In genomic region chr4:107422176-107422575, GRCm38 (mm10) we compare ENCODE assay signal across 9 mouse cellular contexts. TPM values are rescaled to one million over a fixed set of nuclear protein-coding genes. Genes with fewer than 3 reads are reported as not detected.
DNase-seq lines count a peak whose midpoint lies in the region; ATAC-seq and TF ChIP-seq lines count a peak whose summit lies in the region.
"Had no signal": no experiment of that assay in that cellular context is flagged by ENCODE, and none has a peak within 500 bp of the region (broad histone marks: within the 10 kb centered on the region; RNA-seq: fewer than 3 reads in every experiment).

No protein-coding gene starts in this region.

- H3K27me3 ChIP-seq in kidney, embryonic 16.5 days (ENCODE audit: insufficient read depth, low read length), result no peaks in the 10 kb centered on the region
- H3K27me3 ChIP-seq in Patski, result no peaks in the 10 kb centered on the region
- H3K27me3 ChIP-seq: stomach, embryonic 15.5 days had no signal

- H3K4me2 ChIP-seq in kidney, embryonic 16.5 days (replicated peaks; ENCODE audit: low read depth, low read length), result no peak overlapping the region

- no peak overlapping the region for H3K4me3 ChIP-seq in kidney, embryonic 16.5 days (ENCODE audit: low read length)
- H3K4me3 ChIP-seq: stomach, embryonic 15.5 days had no signal

- TF ChIP-seq CTCF in Patski (IDR thresholded peaks at IDR 0.05), result peak; percentile 73

- CTCF ChIA-PET in Patski (lab: Charles Lee), result interaction anchor here (0.8 to 3.3 kb wide), 6 partner anchors 11 to 223 kb away, joined by 3 to 23 read pairs (median 3); no protein-coding TSS in a partner anchor

- no peak overlapping the region for H3K27ac ChIP-seq in kidney, embryonic 16.5 days (ENCODE audit: low read length)
- H3K27ac ChIP-seq: stomach, embryonic 15.5 days had no signal

- H3K4me1 ChIP-seq in kidney, embryonic 16.5 days (ENCODE audit: insufficient read depth, low read length), result peaks cover 3% of the 10 kb centered on the region; the same call in 1 of the 2 replicates
- H3K4me1 ChIP-seq: stomach, embryonic 15.5 days had no signal

- peaks cover 5% of the 10 kb centered on the region; the same call in 1 of the 2 replicates for H3K36me3 ChIP-seq in kidney, embryonic 16.5 days (ENCODE audit: insufficient read depth, low read length)
- H3K36me3 ChIP-seq: stomach, embryonic 15.5 days had no signal

- no peaks in the 10 kb centered on the region for H3K9me3 ChIP-seq in kidney, embryonic 16.5 days (ENCODE audit: low read length)
- H3K9me3 ChIP-seq: stomach, embryonic 15.5 days had no signal

- peak; percentile 37 for DNase-seq in kidney, adult 18-20 months
- no peak for DNase-seq in Patski (ENCODE audit: low read depth, low spot score)
- DNase-seq in embryo, embryonic 9.5 days (ENCODE audit: extremely low spot score), result peak; percentile 59
- DNase-seq in kidney, postnatal 10 days, result peak; percentile 73
- no peak for DNase-seq in spleen, postnatal 10 days (ENCODE audit: low spot score in 2 of 2)
- DNase-seq in urinary bladder, postnatal 10 days (ENCODE audit: low spot score), result no peak

- in situ Hi-C loops in Patski (cut with MboI; ENCODE audit: low pct_unique_long_range_greater_than_20kb), result loop anchor here (5.0 kb wide), 1 partner anchor 230 kb away; no protein-coding TSS in a partner anchor

- POLR2A ChIA-PET in Patski (lab: Charles Lee), result no interaction called here

- no peak; the same call in 1 of the 2 replicates for ATAC-seq in kidney, embryonic 16.5 days (ENCODE audit: low FRiP score, low TSS enrichment)
- ATAC-seq in Patski, result no peak
- peak; percentile 44; the same call in 1 of the 2 replicates for ATAC-seq in megakaryocyte progenitor cell, adult 5-6 weeks (replicated peaks; ENCODE audit: poor library complexity)

- no peak overlapping the region for H3K9ac ChIP-seq in kidney, embryonic 16.5 days (replicated peaks; ENCODE audit: low read length)
- H3K9ac ChIP-seq: stomach, embryonic 15.5 days had no signal

- WGBS in kidney, embryonic 16.5 days, result 21% methylated on average over 6 of the region's 6 CpGs

RNA-seq across cellular contexts. Expression of gene Glis1, which starts 12.2 kb away (rescaled TPM):
- 4.6 and 5.1 TPM in 2 replicates for polyA plus RNA-seq in kidney, embryonic 16.5 days (2015; fragmentation: Nextera tagmentation; extraction: Ambion mirVana)
- polyA plus RNA-seq in Patski (2021), result 1.1 TPM
- total RNA-seq in megakaryocyte progenitor cell, adult 5-6 weeks (2015), result 0.05 TPM in 2 replicates
- total RNA-seq in megakaryocyte progenitor cell, adult 5-6 weeks (2017), result not detected in 2 replicates

RNA-seq across cellular contexts. Expression of gene Ndc1, which starts 54.6 kb away (rescaled TPM):
- polyA plus RNA-seq in kidney, embryonic 16.5 days (2015; fragmentation: Nextera tagmentation; extraction: Ambion mirVana), result 36.5 and 39.7 TPM in 2 replicates
- polyA plus RNA-seq in Patski (2021), result 20.9 TPM
- 106 and 126 TPM in 2 replicates for total RNA-seq in megakaryocyte progenitor cell, adult 5-6 weeks (2015)
- 106 and 129 TPM in 2 replicates for total RNA-seq in megakaryocyte progenitor cell, adult 5-6 weeks (2017)

Comparison
In these comparisons a context has a peak if more than half of its experiments do, and no peak if none do; other contexts are left out.
1. DNase-seq: peak in kidney, adult 18-20 months (single experiment), embryo, embryonic 9.5 days (single experiment) and kidney, postnatal 10 days (single experiment); none in Patski (single experiment), spleen, postnatal 10 days (0 of 2) and urinary bladder, postnatal 10 days (single experiment).